Comparison of ENCODE assay signal across 8 mouse cellular contexts in genomic region chr10:79858416-79859074, GRCm38 (mm10). TPM values are rescaled to one million over a fixed set of nuclear protein-coding genes. Genes with fewer than 3 reads are reported as not detected.
DNase-seq lines count a peak whose midpoint lies in the region; ATAC-seq lines count a peak whose summit lies in the region.

No protein-coding gene starts in this region.

- peaks cover 47% of the 10 kb centered on the region for H3K4me1 ChIP-seq in intestine, embryonic 16.5 days (ENCODE audit: control insufficient read depth, insufficient read depth, low read length)
- H3K4me1 ChIP-seq in midbrain, embryonic 15.5 days: peaks cover 42% of the 10 kb centered on the region

- ATAC-seq in intestine, embryonic 16.5 days: no peak
- ATAC-seq in midbrain, embryonic 15.5 days (replicated peaks): no peak
- ATAC-seq in erythroblast, adult 5-6 weeks (replicated peaks; ENCODE audit: low FRiP score, poor library complexity, severe bottlenecking): no peak

- no peaks in the 10 kb centered on the region for H3K9me3 ChIP-seq in intestine, embryonic 16.5 days (ENCODE audit: control insufficient read depth, low read length)
- no peaks in the 10 kb centered on the region for H3K9me3 ChIP-seq in midbrain, embryonic 15.5 days

- 37% methylated on average over 17 of the region's 17 CpGs for WGBS in intestine, embryonic 16.5 days
- WGBS in midbrain, embryonic 15.5 days: 46% methylated on average over 17 of the region's 17 CpGs

- intact Hi-C loops in left cerebral cortex, postnatal 4 days (cut with DNase I): no loop called here

- peak overlapping the region; percentile 97 for H3K4me3 ChIP-seq in intestine, embryonic 16.5 days (ENCODE audit: low read length)
- no peak overlapping the region; the same call in 1 of the 2 replicates for H3K4me3 ChIP-seq in midbrain, embryonic 15.5 days

- H3K27me3 ChIP-seq in intestine, embryonic 16.5 days (replicated peaks; ENCODE audit: control insufficient read depth, insufficient read depth, low read length): no peaks in the 10 kb centered on the region
- H3K27me3 ChIP-seq in midbrain, embryonic 15.5 days (replicated peaks): no peaks in the 10 kb centered on the region

- H3K27ac ChIP-seq in intestine, embryonic 16.5 days (ENCODE audit: low read length): peak overlapping the region; percentile 100
- H3K27ac ChIP-seq in midbrain, embryonic 15.5 days: peak overlapping the region; percentile 43; the same call in 1 of the 2 replicates

- DNase-seq in adrenal gland, adult (ENCODE audit: inconsistent age in 2 of 2, low spot score in 1 of 2): peak; percentile 74 to 82
- no peak for DNase-seq in adrenal gland, adult 8-10 months
- DNase-seq in adrenal gland, postnatal 25 days: peak; percentile 69
- peak; percentile 61 to 73 for DNase-seq in frontal cortex, postnatal 14 days (ENCODE audit: low spot score in 2 of 2)
- DNase-seq in left cerebral cortex, postnatal 4 days: peak; percentile 97

- H3K36me3 ChIP-seq in intestine, embryonic 16.5 days (ENCODE audit: control insufficient read depth, insufficient read depth, low read length): peaks cover 48% of the 10 kb centered on the region
- H3K36me3 ChIP-seq in midbrain, embryonic 15.5 days (replicated peaks): peaks cover 46% of the 10 kb centered on the region

- H3K9ac ChIP-seq in intestine, embryonic 16.5 days (ENCODE audit: low read depth, low read length): peak overlapping the region; percentile 100
- no peak overlapping the region for H3K9ac ChIP-seq in midbrain, embryonic 15.5 days

- peak overlapping the region; percentile 96 for H3K4me2 ChIP-seq in intestine, embryonic 16.5 days (ENCODE audit: low read depth, low read length)
- peak overlapping the region; percentile 83 for H3K4me2 ChIP-seq in midbrain, embryonic 15.5 days

RNA-seq across cellular contexts. Expression of gene Ptbp1, which starts 4.3 kb away (rescaled TPM):
- 100 to 1,000 TPM; 249 to 275 (median 255) TPM for total RNA-seq in adrenal gland, adult 8-10 months (2022)
- total RNA-seq in adrenal gland, postnatal 25 days (2021): 224 and 249 TPM in 2 replicates
- 295 and 302 TPM in 2 replicates for polyA plus RNA-seq in intestine, embryonic 16.5 days (2015; fragmentation: Nextera tagmentation; extraction: Ambion mirVana)
- 10 to 100 TPM; 91.7 to 92.7 TPM for total RNA-seq in left cerebral cortex, postnatal 4 days (2021)
- polyA plus RNA-seq in midbrain, embryonic 15.5 days (2015; fragmentation: Nextera tagmentation; extraction: Ambion mirVana): 72.7 and 79.4 TPM in 2 replicates
- 45.2 and 66.7 TPM in 2 replicates for total RNA-seq in erythroblast, adult 5-6 weeks (2015; ENCODE audit: low replicate concordance)
- 38.2 and 53.2 TPM in 2 replicates for total RNA-seq in erythroblast, adult 5-6 weeks (2017; ENCODE audit: low replicate concordance)

RNA-seq across cellular contexts. Expression of gene Prtn3, which starts 15.7 kb away (rescaled TPM):
- under 1 TPM in 1 of 4 experiments, not detected in 3; 0.35 TPM for total RNA-seq in adrenal gland, adult 8-10 months (2022)
- total RNA-seq in adrenal gland, postnatal 25 days (2021): not detected in 2 replicates
- 2.7 and 2.8 TPM in 2 replicates for polyA plus RNA-seq in intestine, embryonic 16.5 days (2015; fragmentation: Nextera tagmentation; extraction: Ambion mirVana)
- total RNA-seq in left cerebral cortex, postnatal 4 days (2021): 1 to 10 TPM; 6.9 to 7.0 TPM
- 12.2 and 13.3 TPM in 2 replicates for polyA plus RNA-seq in midbrain, embryonic 15.5 days (2015; fragmentation: Nextera tagmentation; extraction: Ambion mirVana)
- 420 and 449 TPM in 2 replicates for total RNA-seq in erythroblast, adult 5-6 weeks (2015; ENCODE audit: low replicate concordance)
- 114 and 118 TPM in 2 replicates for total RNA-seq in erythroblast, adult 5-6 weeks (2017; ENCODE audit: low replicate concordance)

RNA-seq across cellular contexts. Expression of gene Plppr3, which starts 15.9 kb away (rescaled TPM):
- 1 to 10 TPM; 1.7 to 4.3 (median 3.0) TPM for total RNA-seq in adrenal gland, adult 8-10 months (2022)
- total RNA-seq in adrenal gland, postnatal 25 days (2021): 0.49 and 1.2 TPM in 2 replicates
- polyA plus RNA-seq in intestine, embryonic 16.5 days (2015; fragmentation: Nextera tagmentation; extraction: Ambion mirVana): 25.5 and 28.2 TPM in 2 replicates
- 100 to 1,000 TPM; 277 to 305 TPM for total RNA-seq in left cerebral cortex, postnatal 4 days (2021)
- 496 and 503 TPM in 2 replicates for polyA plus RNA-seq in midbrain, embryonic 15.5 days (2015; fragmentation: Nextera tagmentation; extraction: Ambion mirVana)
- total RNA-seq in erythroblast, adult 5-6 weeks (2015; ENCODE audit: low replicate concordance): 2.1 and 3.1 TPM in 2 replicates
- total RNA-seq in erythroblast, adult 5-6 weeks (2017; ENCODE audit: low replicate concordance): 4.9 and 6.8 TPM in 2 replicates

RNA-seq across cellular contexts. Expression of gene Elane, which starts 27.5 kb away (rescaled TPM):
- not detected for total RNA-seq in adrenal gland, adult 8-10 months (2022)
- total RNA-seq in adrenal gland, postnatal 25 days (2021): not detected in 2 replicates
- polyA plus RNA-seq in intestine, embryonic 16.5 days (2015; fragmentation: Nextera tagmentation; extraction: Ambion mirVana): 0.42 and 2.4 TPM in 2 replicates
- total RNA-seq in left cerebral cortex, postnatal 4 days (2021): not detected
- 1.2 TPM in 1 of 2 replicates, not detected in the other for polyA plus RNA-seq in midbrain, embryonic 15.5 days (2015; fragmentation: Nextera tagmentation; extraction: Ambion mirVana)
- 996 and 1,031 TPM in 2 replicates for total RNA-seq in erythroblast, adult 5-6 weeks (2015; ENCODE audit: low replicate concordance)
- total RNA-seq in erythroblast, adult 5-6 weeks (2017; ENCODE audit: low replicate concordance): 253 and 405 TPM in 2 replicates

RNA-seq across cellular contexts. Expression of gene Cfd, which starts 32.1 kb away (rescaled TPM):
- 1,000 to 10,000 TPM in 2 of 4 experiments, 100 to 1,000 TPM in 2; 123 to 1,857 (median 821) TPM for total RNA-seq in adrenal gland, adult 8-10 months (2022)
- total RNA-seq in adrenal gland, postnatal 25 days (2021): 420 and 469 TPM in 2 replicates
- not detected in 2 replicates for polyA plus RNA-seq in intestine, embryonic 16.5 days (2015; fragmentation: Nextera tagmentation; extraction: Ambion mirVana)
- not detected for total RNA-seq in left cerebral cortex, postnatal 4 days (2021)
- not detected in 2 replicates for polyA plus RNA-seq in midbrain, embryonic 15.5 days (2015; fragmentation: Nextera tagmentation; extraction: Ambion mirVana)
- not detected in 2 replicates for total RNA-seq in erythroblast, adult 5-6 weeks (2015; ENCODE audit: low replicate concordance)
- not detected in 2 replicates for total RNA-seq in erythroblast, adult 5-6 weeks (2017; ENCODE audit: low replicate concordance)

Comparison
In these comparisons a context has a peak if more than half of its experiments do, and no peak if none do; other contexts are left out.
1. RNA of gene Prtn3, which starts 15.7 kb away (total RNA-seq): 114 to 449 TPM in erythroblast, adult 5-6 weeks; 6.9 to 7.0 TPM in left cerebral cortex, postnatal 4 days, 0.35 TPM in adrenal gland, adult 8-10 months and not detected in adrenal gland, postnatal 25 days; every median in the first group is over 10 times any median in the second.
2. RNA of gene Plppr3, which starts 15.9 kb away (total RNA-seq): 277 to 305 TPM in left cerebral cortex, postnatal 4 days; 2.1 to 6.8 TPM in erythroblast, adult 5-6 weeks, 1.7 to 4.3 TPM in adrenal gland, adult 8-10 months and 0.49 to 1.2 TPM in adrenal gland, postnatal 25 days; every median in the first group is over 10 times any median in the second.